ENCODE assay signal across 9 mouse cellular contexts in the genomic region with DNA sequence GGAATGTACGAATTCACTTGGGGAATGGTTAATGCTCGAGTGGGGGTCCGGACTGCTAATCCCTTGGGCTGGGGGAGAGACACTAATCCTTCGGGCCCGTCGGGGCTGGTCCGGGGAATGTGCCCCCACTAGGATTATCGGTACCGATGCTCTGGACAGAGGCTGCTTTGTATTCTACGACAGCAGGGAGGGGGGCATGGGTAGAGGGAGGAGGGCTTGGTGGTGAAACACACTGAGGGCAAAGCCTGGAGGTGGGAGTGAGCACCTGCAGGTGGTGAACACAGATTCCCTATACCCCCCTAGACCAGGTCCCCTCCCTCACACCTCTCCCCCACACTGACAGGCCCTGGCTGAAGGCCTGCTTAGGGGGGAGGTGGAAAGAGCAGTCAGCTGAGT. TPM values are rescaled to one million over a fixed set of nuclear protein-coding genes. Genes with fewer than 3 reads are reported as not detected.
DNase-seq lines count a peak whose midpoint lies in the region; ATAC-seq and TF ChIP-seq lines count a peak whose summit lies in the region.
"Had no signal": no experiment of that assay in that cellular context is flagged by ENCODE, and none has a peak within 500 bp of the region (broad histone marks: within the 10 kb centered on the region; RNA-seq: fewer than 3 reads in every experiment).

No protein-coding gene starts in this region.

- H3K27me3 ChIP-seq in liver, adult 2 months (ENCODE audit: control insufficient read depth, insufficient read depth, low read length): no peaks in the 10 kb centered on the region
- no peaks in the 10 kb centered on the region for H3K27me3 ChIP-seq in embryonic facial prominence, embryonic 12.5 days
- H3K27me3 ChIP-seq in kidney, embryonic 16.5 days (ENCODE audit: insufficient read depth, low read length): no peaks in the 10 kb centered on the region
- no peaks in the 10 kb centered on the region for H3K27me3 ChIP-seq in midbrain, postnatal 0 days (ENCODE audit: insufficient read depth, low read length)

- H3K9ac ChIP-seq in liver, adult 2 months (ENCODE audit: low read depth, low read length): peak overlapping the region; percentile 95
- H3K9ac ChIP-seq in embryonic facial prominence, embryonic 12.5 days: peak overlapping the region; percentile 55
- peak overlapping the region; percentile 74 for H3K9ac ChIP-seq in kidney, embryonic 16.5 days (replicated peaks; ENCODE audit: low read length)
- peak overlapping the region; percentile 52; the same call in 1 of the 2 replicates for H3K9ac ChIP-seq in midbrain, postnatal 0 days (replicated peaks; ENCODE audit: low read length, poor library complexity, severe bottlenecking)

- DNase-seq in liver, adult 2 months (ENCODE audit: extremely low read depth, low read depth, low spot score): no peak
- no peak for DNase-seq in liver
- DNase-seq in midbrain, postnatal 0 days (ENCODE audit: low spot score): no peak
- no peak for DNase-seq in right cerebral cortex, postnatal 4 days
- no peak for DNase-seq in urinary bladder, postnatal 4 days (ENCODE audit: low spot score in 2 of 2)
- DNase-seq in T-cell, adult 2 months (ENCODE audit: low spot score): no peak

- H3K4me2 ChIP-seq in embryonic facial prominence, embryonic 12.5 days (replicated peaks): peak overlapping the region; percentile 68
- H3K4me2 ChIP-seq in kidney, embryonic 16.5 days (replicated peaks; ENCODE audit: low read depth, low read length): peak overlapping the region; percentile 81
- H3K4me2 ChIP-seq in midbrain, postnatal 0 days (ENCODE audit: low read depth, low read length, poor library complexity, severe bottlenecking): peak overlapping the region; percentile 94

- peaks cover 13% of the 10 kb centered on the region for H3K4me1 ChIP-seq in liver, adult 2 months (ENCODE audit: control insufficient read depth, insufficient read depth, low read length)
- peaks cover 47% of the 10 kb centered on the region for H3K4me1 ChIP-seq in embryonic facial prominence, embryonic 12.5 days
- H3K4me1 ChIP-seq in kidney, embryonic 16.5 days (ENCODE audit: insufficient read depth, low read length): peaks cover 52% of the 10 kb centered on the region
- H3K4me1 ChIP-seq in midbrain, postnatal 0 days (ENCODE audit: insufficient read depth, low read length): peaks cover 16% of the 10 kb centered on the region; the same call in 1 of the 2 replicates

- no peak for TF ChIP-seq CTCF in liver, adult 2 months (IDR thresholded peaks at IDR 0.05; ENCODE audit: low read depth, low read length)
- no peak for TF ChIP-seq CTCF in midbrain, postnatal 0 days (IDR thresholded peaks at IDR 0.05)

- H3K4me3 ChIP-seq in liver, adult 2 months (ENCODE audit: insufficient read depth, low read depth, low read length): 0 out of 2 replicates have a peak overlapping the region, but pooled peaks have one; percentile 76
- peak overlapping the region; percentile 54 for H3K4me3 ChIP-seq in embryonic facial prominence, embryonic 12.5 days
- H3K4me3 ChIP-seq in kidney, embryonic 16.5 days (ENCODE audit: low read length): peak overlapping the region; percentile 70
- peak overlapping the region; percentile 59 for H3K4me3 ChIP-seq in midbrain, postnatal 0 days (ENCODE audit: low read depth, low read length)

- no peak overlapping the region for H3K27ac ChIP-seq in liver, adult 2 months (replicated peaks; ENCODE audit: insufficient read depth, low read depth, low read length)
- H3K27ac ChIP-seq in embryonic facial prominence, embryonic 12.5 days: no peak overlapping the region; the same call in 1 of the 2 replicates
- H3K27ac ChIP-seq in kidney, embryonic 16.5 days (ENCODE audit: low read length): no peak overlapping the region
- no peak overlapping the region for H3K27ac ChIP-seq in midbrain, postnatal 0 days (ENCODE audit: low read depth, low read length)

- H3K79me2 ChIP-seq in liver, adult 2 months (ENCODE audit: control insufficient read depth, insufficient read depth, low read length): peaks cover 6% of the 10 kb centered on the region; the same call in 1 of the 2 replicates

- no peak for TF ChIP-seq POLR2A in liver, adult 2 months (IDR thresholded peaks at IDR 0.05; ENCODE audit: extremely low read depth, insufficient read depth, low read length)

- no peaks in the 10 kb centered on the region for H3K9me3 ChIP-seq in embryonic facial prominence, embryonic 12.5 days
- H3K9me3 ChIP-seq in kidney, embryonic 16.5 days (ENCODE audit: low read length): no peaks in the 10 kb centered on the region
- H3K9me3 ChIP-seq in midbrain, postnatal 0 days (ENCODE audit: low read length): no peaks in the 10 kb centered on the region

- 18% methylated on average over 10 of the region's 10 CpGs for WGBS in liver, adult 2 months
- 1% methylated on average over 10 of the region's 10 CpGs for WGBS in embryonic facial prominence, embryonic 12.5 days
- WGBS in kidney, embryonic 16.5 days: 2% methylated on average over 10 of the region's 10 CpGs
- 3% methylated on average over 10 of the region's 10 CpGs for WGBS in midbrain, postnatal 0 days

- no peak for ATAC-seq in embryonic facial prominence, embryonic 12.5 days (ENCODE audit: insufficient number of reproducible peaks, insufficient read depth, low FRiP score, low TSS enrichment)
- no peak for ATAC-seq in kidney, embryonic 16.5 days (ENCODE audit: low FRiP score, low TSS enrichment)
- ATAC-seq in midbrain, postnatal 0 days (ENCODE audit: low FRiP score): no peak

- H3K36me3 ChIP-seq in liver, adult 2 months (ENCODE audit: control insufficient read depth, insufficient read depth, low read length): peaks cover 3% of the 10 kb centered on the region; the same call in 1 of the 2 replicates
- peaks cover 19% of the 10 kb centered on the region for H3K36me3 ChIP-seq in embryonic facial prominence, embryonic 12.5 days
- H3K36me3 ChIP-seq in kidney, embryonic 16.5 days (ENCODE audit: insufficient read depth, low read length): peaks cover 18% of the 10 kb centered on the region
- H3K36me3 ChIP-seq in midbrain, postnatal 0 days (ENCODE audit: insufficient read depth, low read length): peaks cover 17% of the 10 kb centered on the region

RNA-seq across cellular contexts. Expression of a gene that starts 2.4 kb away (rescaled TPM):
- total RNA-seq in liver, adult 2 months (2014; rRNA removed): 15.4 and 22.7 TPM in 2 replicates
- polyA plus RNA-seq in liver, adult 2 months (2012; rRNA removed): 33.5 and 40.4 TPM in 2 replicates
- polyA plus RNA-seq in embryonic facial prominence, embryonic 12.5 days (2016; fragmentation: Nextera tagmentation; extraction: Ambion mirVana): 46.6 and 49.8 TPM in 2 replicates
- 52.5 and 53.8 TPM in 2 replicates for polyA plus RNA-seq in kidney, embryonic 16.5 days (2015; fragmentation: Nextera tagmentation; extraction: Ambion mirVana)
- total RNA-seq in midbrain, postnatal 0 days (2014; rRNA removed): 35.7 and 42.1 TPM in 2 replicates
- 11.5 and 11.8 TPM in 2 replicates for polyA plus RNA-seq in midbrain, postnatal 0 days (2015; fragmentation: Nextera tagmentation; extraction: Ambion mirVana)

RNA-seq across cellular contexts. Expression of a gene that starts 2.7 kb away (rescaled TPM):
- 9.5 and 10.0 TPM in 2 replicates for total RNA-seq in liver, adult 2 months (2014; rRNA removed)
- polyA plus RNA-seq in liver, adult 2 months (2012; rRNA removed): 34.6 and 38.4 TPM in 2 replicates
- 62.2 and 63.2 TPM in 2 replicates for polyA plus RNA-seq in embryonic facial prominence, embryonic 12.5 days (2016; fragmentation: Nextera tagmentation; extraction: Ambion mirVana)
- 51.1 and 51.5 TPM in 2 replicates for polyA plus RNA-seq in kidney, embryonic 16.5 days (2015; fragmentation: Nextera tagmentation; extraction: Ambion mirVana)
- 96.5 and 104 TPM in 2 replicates for total RNA-seq in midbrain, postnatal 0 days (2014; rRNA removed)
- polyA plus RNA-seq in midbrain, postnatal 0 days (2015; fragmentation: Nextera tagmentation; extraction: Ambion mirVana): 168 and 182 TPM in 2 replicates

RNA-seq across cellular contexts. Expression of a gene that starts 12.8 kb away (rescaled TPM):
- not detected in 2 replicates for total RNA-seq in liver, adult 2 months (2014; rRNA removed)
- 0.12 and 0.84 TPM in 2 replicates for polyA plus RNA-seq in liver, adult 2 months (2012; rRNA removed)
- polyA plus RNA-seq in embryonic facial prominence, embryonic 12.5 days (2016; fragmentation: Nextera tagmentation; extraction: Ambion mirVana): 1.8 and 2.8 TPM in 2 replicates
- polyA plus RNA-seq in kidney, embryonic 16.5 days (2015; fragmentation: Nextera tagmentation; extraction: Ambion mirVana): 0.40 and 0.55 TPM in 2 replicates
- total RNA-seq in midbrain, postnatal 0 days (2014; rRNA removed): 0.05 TPM in 1 of 2 replicates, not detected in the other
- polyA plus RNA-seq in midbrain, postnatal 0 days (2015; fragmentation: Nextera tagmentation; extraction: Ambion mirVana): 0.29 and 0.59 TPM in 2 replicates
- total RNA-seq: common myeloid progenitor, adult 5-6 weeks had no signal

RNA-seq across cellular contexts. Expression of a gene that starts 19.1 kb away (rescaled TPM):
- total RNA-seq in liver, adult 2 months (2014; rRNA removed): 22.3 and 28.5 TPM in 2 replicates
- 104 and 166 TPM in 2 replicates for polyA plus RNA-seq in liver, adult 2 months (2012; rRNA removed)
- polyA plus RNA-seq in embryonic facial prominence, embryonic 12.5 days (2016; fragmentation: Nextera tagmentation; extraction: Ambion mirVana): 117 and 122 TPM in 2 replicates
- polyA plus RNA-seq in kidney, embryonic 16.5 days (2015; fragmentation: Nextera tagmentation; extraction: Ambion mirVana): 143 and 147 TPM in 2 replicates
- 139 and 174 TPM in 2 replicates for total RNA-seq in midbrain, postnatal 0 days (2014; rRNA removed)
- polyA plus RNA-seq in midbrain, postnatal 0 days (2015; fragmentation: Nextera tagmentation; extraction: Ambion mirVana): 97.9 and 109 TPM in 2 replicates

RNA-seq across cellular contexts. Expression of a gene that starts 21.6 kb away (rescaled TPM):
- total RNA-seq in liver, adult 2 months (2014; rRNA removed): 5.2 and 6.2 TPM in 2 replicates
- polyA plus RNA-seq in liver, adult 2 months (2012; rRNA removed): 30.7 and 35.2 TPM in 2 replicates
- polyA plus RNA-seq in embryonic facial prominence, embryonic 12.5 days (2016; fragmentation: Nextera tagmentation; extraction: Ambion mirVana): 24.7 and 24.9 TPM in 2 replicates
- polyA plus RNA-seq in kidney, embryonic 16.5 days (2015; fragmentation: Nextera tagmentation; extraction: Ambion mirVana): 29.4 and 32.8 TPM in 2 replicates
- 52.1 and 91.5 TPM in 2 replicates for total RNA-seq in midbrain, postnatal 0 days (2014; rRNA removed)
- polyA plus RNA-seq in midbrain, postnatal 0 days (2015; fragmentation: Nextera tagmentation; extraction: Ambion mirVana): 65.3 and 65.5 TPM in 2 replicates
